Comparison of ENCODE assay signal across 15 mouse cellular contexts in genomic region chr1:126917872-126918271, GRCm38 (mm10).
DNase-seq lines count a peak whose midpoint lies in the region; ATAC-seq and TF ChIP-seq lines count a peak whose summit lies in the region.
"Had no signal": no experiment of that assay in that cellular context is flagged by ENCODE, and none has a peak within 500 bp of the region (broad histone marks: within the 10 kb centered on the region; RNA-seq: fewer than 3 reads in every experiment).

No protein-coding gene starts in this region.

- no peaks in the 10 kb centered on the region for H3K36me3 ChIP-seq in forebrain, postnatal 0 days (ENCODE audit: insufficient read depth)
- no peaks in the 10 kb centered on the region for H3K36me3 ChIP-seq in forebrain, embryonic 16.5 days (ENCODE audit: control insufficient read depth, insufficient read depth)
- H3K36me3 ChIP-seq in lung, postnatal 0 days (ENCODE audit: insufficient read depth, low read length) = no peaks in the 10 kb centered on the region
- no peaks in the 10 kb centered on the region for H3K36me3 ChIP-seq in hindbrain, embryonic 13.5 days
- no peaks in the 10 kb centered on the region for H3K36me3 ChIP-seq in midbrain, postnatal 0 days (ENCODE audit: insufficient read depth, low read length)
- H3K36me3 ChIP-seq: liver, embryonic 15.5 days had no signal

- no peak overlapping the region for H3K4me3 ChIP-seq in forebrain, postnatal 0 days (ENCODE audit: low read depth, low read length)
- no peak overlapping the region for H3K4me3 ChIP-seq in forebrain, embryonic 16.5 days (replicated peaks; ENCODE audit: low read length)
- H3K4me3 ChIP-seq in lung, postnatal 0 days (ENCODE audit: low read depth, low read length) = no peak overlapping the region
- no peak overlapping the region for H3K4me3 ChIP-seq in hindbrain, embryonic 13.5 days
- H3K4me3 ChIP-seq in midbrain, postnatal 0 days (ENCODE audit: low read depth, low read length) = no peak overlapping the region
- H3K4me3 ChIP-seq: liver, embryonic 15.5 days; megakaryocyte, embryonic 14.5 days had no signal

- ATAC-seq in forebrain, postnatal 0 days = no peak
- no peak for ATAC-seq in forebrain, embryonic 16.5 days
- ATAC-seq in lung, postnatal 0 days = no peak
- ATAC-seq in hindbrain, embryonic 13.5 days (ENCODE audit: low FRiP score) = 0 out of 2 replicates have a peak, but pooled peaks have one; percentile 46
- ATAC-seq in midbrain, postnatal 0 days (ENCODE audit: low FRiP score) = no peak
- ATAC-seq: intestine, embryonic 16.5 days had no signal

- peak; percentile 36 for DNase-seq in forebrain, postnatal 0 days
- DNase-seq in lung, postnatal 0 days (ENCODE audit: low spot score) = peak; percentile 8
- DNase-seq in lung, postnatal 14 days = no peak
- peak; percentile 64 for DNase-seq in midbrain, postnatal 0 days (ENCODE audit: low spot score)
- DNase-seq in spleen, postnatal 36 days (ENCODE audit: low spot score in 2 of 2) = no peak
- no peak for DNase-seq in right cerebral cortex, adult 18-20 months
- DNase-seq: adrenal gland, adult 8-10 months; kidney, postnatal 36 days; layer of hippocampus, postnatal 36 days had no signal

- WGBS in forebrain, postnatal 0 days = 26% methylated on average over 6 of the region's 6 CpGs
- 21% methylated on average over 6 of the region's 6 CpGs for WGBS in forebrain, embryonic 16.5 days
- WGBS in lung, postnatal 0 days = 32% methylated on average over 6 of the region's 6 CpGs
- 28% methylated on average over 6 of the region's 6 CpGs for WGBS in hindbrain, embryonic 13.5 days
- WGBS in midbrain, postnatal 0 days = 25% methylated on average over 6 of the region's 6 CpGs

- H3K9ac ChIP-seq in forebrain, postnatal 0 days = no peak overlapping the region
- no peak overlapping the region for H3K9ac ChIP-seq in forebrain, embryonic 16.5 days (replicated peaks; ENCODE audit: low read depth, low read length)
- no peak overlapping the region for H3K9ac ChIP-seq in lung, postnatal 0 days (replicated peaks; ENCODE audit: low read depth)
- H3K9ac ChIP-seq in hindbrain, embryonic 13.5 days = no peak overlapping the region
- H3K9ac ChIP-seq in midbrain, postnatal 0 days (replicated peaks; ENCODE audit: low read length, poor library complexity, severe bottlenecking) = no peak overlapping the region
- H3K9ac ChIP-seq: liver, embryonic 15.5 days had no signal

- no peak for TF ChIP-seq EP300 in lung, postnatal 0 days (IDR thresholded peaks at IDR 0.05)

- H3K27ac ChIP-seq in forebrain, postnatal 0 days (ENCODE audit: low read depth, low read length) = no peak overlapping the region
- no peak overlapping the region for H3K27ac ChIP-seq in forebrain, embryonic 16.5 days (ENCODE audit: low read length)
- no peak overlapping the region for H3K27ac ChIP-seq in lung, postnatal 0 days (ENCODE audit: low read length)
- H3K27ac ChIP-seq in hindbrain, embryonic 13.5 days = no peak overlapping the region
- H3K27ac ChIP-seq in midbrain, postnatal 0 days (ENCODE audit: low read depth, low read length) = no peak overlapping the region
- H3K27ac ChIP-seq: liver, embryonic 15.5 days had no signal

- H3K27me3 ChIP-seq in forebrain, postnatal 0 days (ENCODE audit: insufficient read depth, low read length) = no peaks in the 10 kb centered on the region
- no peaks in the 10 kb centered on the region for H3K27me3 ChIP-seq in forebrain, embryonic 16.5 days (replicated peaks; ENCODE audit: control insufficient read depth, insufficient read depth, low read length)
- H3K27me3 ChIP-seq in lung, postnatal 0 days (replicated peaks; ENCODE audit: insufficient read depth, low read length) = no peaks in the 10 kb centered on the region
- no peaks in the 10 kb centered on the region for H3K27me3 ChIP-seq in hindbrain, embryonic 13.5 days
- H3K27me3 ChIP-seq in midbrain, postnatal 0 days (ENCODE audit: insufficient read depth, low read length) = no peaks in the 10 kb centered on the region
- H3K27me3 ChIP-seq: liver, embryonic 15.5 days; megakaryocyte, embryonic 14.5 days had no signal

- H3K4me1 ChIP-seq in forebrain, postnatal 0 days (ENCODE audit: insufficient read depth) = 0 out of 2 replicates have a peak, but pooled peaks cover 6% of the 10 kb centered on the region
- H3K4me1 ChIP-seq in forebrain, embryonic 16.5 days (replicated peaks; ENCODE audit: control insufficient read depth, insufficient read depth, low read length) = peaks cover 13% of the 10 kb centered on the region; the same call in 1 of the 2 replicates
- H3K4me1 ChIP-seq in lung, postnatal 0 days (ENCODE audit: insufficient read depth, low read depth, low read length) = 0 out of 2 replicates have a peak, but pooled peaks cover 3% of the 10 kb centered on the region
- 0 out of 2 replicates have a peak, but pooled peaks cover 4% of the 10 kb centered on the region for H3K4me1 ChIP-seq in hindbrain, embryonic 13.5 days (replicated peaks)
- no peaks in the 10 kb centered on the region for H3K4me1 ChIP-seq in midbrain, postnatal 0 days (ENCODE audit: insufficient read depth, low read length)
- H3K4me1 ChIP-seq: liver, embryonic 15.5 days; megakaryocyte, embryonic 14.5 days had no signal

- no peak overlapping the region for H3K4me2 ChIP-seq in forebrain, postnatal 0 days (ENCODE audit: low read depth)
- no peak overlapping the region for H3K4me2 ChIP-seq in forebrain, embryonic 16.5 days (ENCODE audit: low read length)
- no peak overlapping the region for H3K4me2 ChIP-seq in lung, postnatal 0 days (replicated peaks; ENCODE audit: low read depth, low read length)
- H3K4me2 ChIP-seq in hindbrain, embryonic 13.5 days = no peak overlapping the region
- no peak overlapping the region for H3K4me2 ChIP-seq in midbrain, postnatal 0 days (ENCODE audit: low read depth, low read length, poor library complexity, severe bottlenecking)
- H3K4me2 ChIP-seq: heart, embryonic 11.5 days; liver, embryonic 15.5 days had no signal

- no peak for TF ChIP-seq CTCF in forebrain, postnatal 0 days (IDR thresholded peaks at IDR 0.05; ENCODE audit: low read depth)
- TF ChIP-seq CTCF in lung, postnatal 0 days (IDR thresholded peaks at IDR 0.05) = no peak
- no peak for TF ChIP-seq CTCF in midbrain, postnatal 0 days (IDR thresholded peaks at IDR 0.05)

- no peaks in the 10 kb centered on the region for H3K9me3 ChIP-seq in forebrain, postnatal 0 days (ENCODE audit: low read length)
- H3K9me3 ChIP-seq in forebrain, embryonic 16.5 days (ENCODE audit: control insufficient read depth, low read length) = no peaks in the 10 kb centered on the region
- H3K9me3 ChIP-seq in lung, postnatal 0 days (ENCODE audit: low read length) = no peaks in the 10 kb centered on the region
- H3K9me3 ChIP-seq in hindbrain, embryonic 13.5 days = no peaks in the 10 kb centered on the region
- no peaks in the 10 kb centered on the region for H3K9me3 ChIP-seq in midbrain, postnatal 0 days (ENCODE audit: low read length)
- H3K9me3 ChIP-seq: liver, embryonic 15.5 days had no signal

Comparison
In these comparisons a context has a peak if more than half of its experiments do, and no peak if none do; other contexts are left out.
1. DNase-seq: peak in forebrain, postnatal 0 days (single experiment), lung, postnatal 0 days (single experiment) and midbrain, postnatal 0 days (single experiment); none in lung, postnatal 14 days (single experiment), spleen, postnatal 36 days (0 of 2) and right cerebral cortex, adult 18-20 months (single experiment).